Mouse (Mus musculus): ENCODE data around the gene Socs7. TPM values are rescaled to one million over a fixed set of nuclear protein-coding genes. Genes with fewer than 3 reads are reported as not detected.
"Not testable (repeated sequence)": the region's sequence is repeated elsewhere in the genome, so short reads cannot be mapped to it uniquely, and the experiment has no call there.

The Socs7 gene
- polyA plus RNA-seq (2015; fragmentation: Nextera tagmentation; extraction: Ambion mirVana) = 3.2 TPM in 2 replicates

GRCm38 (mm10) chr11:97361948-97362648, at the start of gene Socs7:
TSS of gene Socs7 (plus strand) at chr11:97362551.
- Histone ChIP-seq H3K36me3 (ENCODE audit: control insufficient read depth, insufficient read depth, low read length) (no peaks in the 10 kb centered on the region), H3K4me1 (replicated peaks; ENCODE audit: control insufficient read depth, insufficient read depth, low read length) (peaks cover 25% of the 10 kb centered on the region), H3K4me3 (ENCODE audit: low read length) (peak within 1 kb of the TSS; percentile 99), H3K9me3 (ENCODE audit: control insufficient read depth, low read length) (no peaks in the 10 kb centered on the region), H3K27ac (ENCODE audit: low read length) (peak within 1 kb of the TSS; percentile 87), H3K9ac (ENCODE audit: low read length) (peak within 1 kb of the TSS; percentile 97), H3K4me2 (ENCODE audit: low read depth, low read length) (peak within 1 kb of the TSS; percentile 78), H3K27me3 (ENCODE audit: control insufficient read depth, insufficient read depth, low read depth, low read length) (no peaks in the 10 kb centered on the region)
- 1% methylated on average over 21 of the region's 81 CpGs for WGBS
- peak; percentile 97 for ATAC-seq (ENCODE audit: low read depth)

- WGBS = 69% methylated on average over 1 of the region's 1 CpGs
- not testable (repeated sequence) for H3K9ac ChIP-seq (ENCODE audit: low read length); ATAC-seq (ENCODE audit: low read depth); H3K27ac ChIP-seq (ENCODE audit: low read length); H3K4me2 ChIP-seq (ENCODE audit: low read depth, low read length); H3K9me3 ChIP-seq (ENCODE audit: control insufficient read depth, low read length); H3K27me3 ChIP-seq (ENCODE audit: control insufficient read depth, insufficient read depth, low read depth, low read length); H3K4me3 ChIP-seq (ENCODE audit: low read length); H3K36me3 ChIP-seq (ENCODE audit: control insufficient read depth, insufficient read depth, low read length)
- H3K4me1 ChIP-seq (replicated peaks; ENCODE audit: control insufficient read depth, insufficient read depth, low read length) = peaks cover 21% of the 10 kb centered on the region
Observed at GRCm38 (mm10) chr11:97312871-97313270, 49.5 kb upstream of the Socs7 start.

GRCm38 (mm10) chr11:97314110-97314509, 48.2 kb upstream of the Socs7 start:
- Histone ChIP-seq H3K9ac (ENCODE audit: low read length) (no peak overlapping the region), H3K36me3 (ENCODE audit: control insufficient read depth, insufficient read depth, low read length) (no peaks in the 10 kb centered on the region), H3K4me1 (replicated peaks; ENCODE audit: control insufficient read depth, insufficient read depth, low read length) (peaks cover 21% of the 10 kb centered on the region), H3K9me3 (ENCODE audit: control insufficient read depth, low read length) (no peaks in the 10 kb centered on the region), H3K27ac (ENCODE audit: low read length) (no peak overlapping the region), H3K4me2 (ENCODE audit: low read depth, low read length) (no peak overlapping the region), H3K27me3 (ENCODE audit: control insufficient read depth, insufficient read depth, low read depth, low read length) (no peaks in the 10 kb centered on the region), H3K4me3 (ENCODE audit: low read length) (no peak overlapping the region)
- 88% methylated on average over 3 of the region's 3 CpGs for WGBS
- ATAC-seq (ENCODE audit: low read depth) = no peak

- Histone ChIP-seq H3K4me3 (ENCODE audit: low read length) (peak overlapping the region; percentile 73), H3K4me1 (replicated peaks; ENCODE audit: control insufficient read depth, insufficient read depth, low read length) (peaks cover 21% of the 10 kb centered on the region), H3K27ac (ENCODE audit: low read length) (peak overlapping the region; percentile 61), H3K27me3 (ENCODE audit: control insufficient read depth, insufficient read depth, low read depth, low read length) (no peaks in the 10 kb centered on the region), H3K4me2 (ENCODE audit: low read depth, low read length) (peak overlapping the region; percentile 52), H3K36me3 (ENCODE audit: control insufficient read depth, insufficient read depth, low read length) (no peaks in the 10 kb centered on the region), H3K9ac (ENCODE audit: low read length) (no peak overlapping the region), H3K9me3 (ENCODE audit: control insufficient read depth, low read length) (no peaks in the 10 kb centered on the region)
- 39% methylated on average over 8 of the region's 8 CpGs for WGBS
- ATAC-seq (ENCODE audit: low read depth) = no peak
Observed at GRCm38 (mm10) chr11:97314751-97315503, 47.4 kb upstream of the Socs7 start.

- peak within 1 kb of the TSS; percentile 68 for H3K4me2 ChIP-seq (ENCODE audit: low read depth, low read length)
- peak within 1 kb of the TSS; percentile 73 for H3K4me3 ChIP-seq (ENCODE audit: low read length)
- WGBS = under 1% methylated on average over 50 of the region's 50 CpGs
- H3K27me3 ChIP-seq (ENCODE audit: control insufficient read depth, insufficient read depth, low read depth, low read length) = no peaks in the 10 kb centered on the region
- H3K9ac ChIP-seq (ENCODE audit: low read length) = peak within 1 kb of the TSS; percentile 77
- H3K36me3 ChIP-seq (ENCODE audit: control insufficient read depth, insufficient read depth, low read length) = no peaks in the 10 kb centered on the region
- H3K4me1 ChIP-seq (replicated peaks; ENCODE audit: control insufficient read depth, insufficient read depth, low read length) = peaks cover 16% of the 10 kb centered on the region
- no peaks in the 10 kb centered on the region for H3K9me3 ChIP-seq (ENCODE audit: control insufficient read depth, low read length)
- ATAC-seq (ENCODE audit: low read depth) = peak; percentile 95
- H3K27ac ChIP-seq (ENCODE audit: low read length) = peak within 1 kb of the TSS; percentile 67
Observed at GRCm38 (mm10) chr11:97315504-97316503, 46.5 kb upstream of the Socs7 start, which contains the start of gene Mrpl45. TSS of gene Mrpl45 (plus strand) at chr11:97315716.

GRCm38 (mm10) chr11:97321197-97321596, 41.2 kb upstream of the Socs7 start:
- H3K36me3 ChIP-seq (ENCODE audit: control insufficient read depth, insufficient read depth, low read length) = peaks cover 15% of the 10 kb centered on the region

GRCm38 (mm10) chr11:97321894-97322600, 40.3 kb upstream of the Socs7 start:
- not testable (repeated sequence) for H3K4me3 ChIP-seq (ENCODE audit: low read length); H3K9me3 ChIP-seq (ENCODE audit: control insufficient read depth, low read length); H3K9ac ChIP-seq (ENCODE audit: low read length); H3K27me3 ChIP-seq (ENCODE audit: control insufficient read depth, insufficient read depth, low read depth, low read length); H3K27ac ChIP-seq (ENCODE audit: low read length); H3K4me2 ChIP-seq (ENCODE audit: low read depth, low read length); H3K4me1 ChIP-seq (replicated peaks; ENCODE audit: control insufficient read depth, insufficient read depth, low read length); ATAC-seq (ENCODE audit: low read depth)
- H3K36me3 ChIP-seq (ENCODE audit: control insufficient read depth, insufficient read depth, low read length) = peaks cover 23% of the 10 kb centered on the region
- WGBS = 82% methylated on average over 8 of the region's 8 CpGs

More at GRCm38 (mm10) chr11:97321197-97321596, 41.2 kb upstream of the Socs7 start:
- H3K9me3 ChIP-seq (ENCODE audit: control insufficient read depth, low read length) = no peaks in the 10 kb centered on the region
- H3K4me2 ChIP-seq (ENCODE audit: low read depth, low read length) = no peak overlapping the region
- peaks cover 4% of the 10 kb centered on the region; the same call in 1 of the 2 replicates for H3K4me1 ChIP-seq (replicated peaks; ENCODE audit: control insufficient read depth, insufficient read depth, low read length)
- no peaks in the 10 kb centered on the region for H3K27me3 ChIP-seq (ENCODE audit: control insufficient read depth, insufficient read depth, low read depth, low read length)
- no peak overlapping the region for H3K9ac ChIP-seq (ENCODE audit: low read length)
- no peak for ATAC-seq (ENCODE audit: low read depth)
- no peak overlapping the region for H3K4me3 ChIP-seq (ENCODE audit: low read length)
- no peak overlapping the region for H3K27ac ChIP-seq (ENCODE audit: low read length)
- 91% methylated on average over 8 of the region's 8 CpGs for WGBS

- Histone ChIP-seq H3K27ac (ENCODE audit: low read length) (no peak overlapping the region), H3K27me3 (ENCODE audit: control insufficient read depth, insufficient read depth, low read depth, low read length) (no peaks in the 10 kb centered on the region), H3K36me3 (ENCODE audit: control insufficient read depth, insufficient read depth, low read length) (peaks cover 33% of the 10 kb centered on the region), H3K4me3 (ENCODE audit: low read length) (no peak overlapping the region), H3K9me3 (ENCODE audit: control insufficient read depth, low read length) (no peaks in the 10 kb centered on the region), H3K4me1 (replicated peaks; ENCODE audit: control insufficient read depth, insufficient read depth, low read length) (no peaks in the 10 kb centered on the region), H3K9ac (ENCODE audit: low read length) (no peak overlapping the region), H3K4me2 (ENCODE audit: low read depth, low read length) (no peak overlapping the region)
- no peak for ATAC-seq (ENCODE audit: low read depth)
- 59% methylated on average over 1 of the region's 1 CpGs for WGBS
Observed at GRCm38 (mm10) chr11:97325224-97325623, 37.1 kb upstream of the Socs7 start.
